Mouse (Mus musculus) liver, embryonic 11.5 days (tissue): ENCODE data around the gene Cux1. TPM values are rescaled to one million over a fixed set of nuclear protein-coding genes. Genes with fewer than 3 reads are reported as not detected.

Experiments
- ATAC-seq: fragments of 200-750 bp; cut with Nextera tagmentation; replicated peaks from 2 replicates; pipeline ENCODE4 v1.8.0; 2017; ENCODE audit warnings: moderate number of reproducible peaks, mild to moderate bottlenecking, moderate TSS enrichment, moderate library complexity; ENCODE audit not compliant: low FRiP score
- DNase-seq: peaks from one replicate; pipeline ENCODE4 v3.0.0-alpha.2; 2017; ENCODE audit warnings: low spot score
- H3K27ac ChIP-seq: fragments of 300-500 bp; sonication (generic); 2 replicates; pipeline ENCODE4 v1.5.1; 2014; ENCODE audit warnings: mild to moderate bottlenecking, low read depth, low read length, control low read depth
- H3K27me3 ChIP-seq: fragments of 300-500 bp; sonication (generic); replicated peaks from 2 replicates; pipeline ENCODE4 v1.6.1; 2014; ENCODE audit warnings: low read length, mixed read lengths; ENCODE audit not compliant: control insufficient read depth, insufficient read depth
- H3K36me3 ChIP-seq: fragments of 300-500 bp; sonication (generic); 2 replicates; pipeline ENCODE4 v1.6.1; 2014; ENCODE audit warnings: mild to moderate bottlenecking, low read length, moderate library complexity, mixed read lengths; ENCODE audit not compliant: control insufficient read depth, insufficient read depth
- H3K4me1 ChIP-seq: fragments of 300-500 bp; sonication (generic); replicated peaks from 2 replicates; pipeline ENCODE4 v1.6.1; 2014; ENCODE audit warnings: low read length, mixed read lengths; ENCODE audit not compliant: control insufficient read depth, insufficient read depth
- H3K4me2 ChIP-seq: fragments of 300-500 bp; sonication (generic); 2 replicates; pipeline ENCODE4 v1.6.1; 2014; ENCODE audit warnings: mild to moderate bottlenecking, control low read depth, moderate library complexity
- H3K4me3 ChIP-seq: fragments of 300-500 bp; sonication (generic); 2 replicates; pipeline ENCODE4 v1.5.1; 2014; ENCODE audit warnings: low read depth, low read length, control low read depth
- H3K9ac ChIP-seq: fragments of 300-500 bp; sonication (generic); 2 replicates; pipeline ENCODE4 v1.6.1; 2014; ENCODE audit warnings: low read depth, low read length, control low read depth
- H3K9me3 ChIP-seq: fragments of 300-500 bp; sonication (generic); 2 replicates; pipeline ENCODE4 v1.6.1; 2016; ENCODE audit warnings: low read length, inconsistent platforms, mixed read lengths; ENCODE audit not compliant: control insufficient read depth
- whole genome bisulfite sequencing: fragments of 180-500 bp; shearing (Covaris S2); extraction: QIAGEN DNeasy Blood & Tissue Kit; methylation state at CpG from one replicate; pipeline ENCODE4 v1.1.7; 2014; 5-methylcytosine and 5-hydroxymethylcytosine counted together
- polyA plus RNA-seq: library from polyadenylated mRNA; unstranded; fragments of >200 nt; fragmentation: Nextera tagmentation; extraction: Ambion mirVana; gene quantifications from 2 replicates; pipeline ENCODE4 v1.2.1, GENCODE M21; 2014

Gene Cux1
- polyA plus RNA-seq, 1 experiment from 2014 or later = 45.8 TPM

GRCm38 (mm10) chr5:136230348-136231035, 336.8 kb downstream of the Cux1 start:
- H3K27me3 ChIP-seq = peaks cover 19% of the 10 kb centered on the region
- 63% methylated on average over 4 of the region's 4 CpGs for WGBS
- ATAC-seq (no peak), DNase-seq (no peak)
- H3K27ac ChIP-seq = no peak overlapping the region
- H3K4me1 ChIP-seq = 0 out of 2 replicates have a peak, but pooled peaks cover 2% of the 10 kb centered on the region
- H3K9me3 ChIP-seq = no peaks in the 10 kb centered on the region
- H3K9ac ChIP-seq = no peak overlapping the region
- H3K36me3 ChIP-seq = no peaks in the 10 kb centered on the region; the same call in 1 of the 2 replicates
- no peak overlapping the region for H3K4me3 ChIP-seq
- H3K4me2 ChIP-seq = no peak overlapping the region

GRCm38 (mm10) chr5:136226246-136226876, 340.9 kb downstream of the Cux1 start:
- WGBS = 46% methylated on average over 7 of the region's 7 CpGs
- no peak for ATAC-seq

GRCm38 (mm10) chr5:136218585-136218984, 348.7 kb downstream of the Cux1 start:
- no peak for ATAC-seq
- Histone ChIP-seq H3K4me3 (no peak overlapping the region), H3K36me3 (no peaks in the 10 kb centered on the region), H3K4me2 (no peak overlapping the region), H3K27ac (no peak overlapping the region), H3K9ac (no peak overlapping the region), H3K27me3 (no peaks in the 10 kb centered on the region), H3K9me3 (no peaks in the 10 kb centered on the region), H3K4me1 (peaks cover 4% of the 10 kb centered on the region)
- 76% methylated on average over 12 of the region's 12 CpGs for WGBS
- DNase-seq = no peak

More at GRCm38 (mm10) chr5:136226246-136226876, 340.9 kb downstream of the Cux1 start:
- no peaks in the 10 kb centered on the region for H3K4me1 ChIP-seq
- no peak for DNase-seq
- H3K27me3 ChIP-seq = peaks cover 3% of the 10 kb centered on the region; the same call in 1 of the 2 replicates
- H3K4me3 ChIP-seq = no peak overlapping the region
- no peak overlapping the region for H3K4me2 ChIP-seq
- H3K27ac ChIP-seq = no peak overlapping the region
- peaks cover 3% of the 10 kb centered on the region; the same call in 1 of the 2 replicates for H3K36me3 ChIP-seq
- H3K9ac ChIP-seq = no peak overlapping the region
- H3K9me3 ChIP-seq = no peaks in the 10 kb centered on the region

GRCm38 (mm10) chr5:136217932-136218381, 349.3 kb downstream of the Cux1 start:
- no peak overlapping the region for H3K4me3 ChIP-seq
- DNase-seq (no peak), ATAC-seq (no peak)
- 40% methylated on average over 4 of the region's 4 CpGs for WGBS
- H3K27me3 ChIP-seq = no peaks in the 10 kb centered on the region
- H3K4me1 ChIP-seq = peaks cover 4% of the 10 kb centered on the region
- no peak overlapping the region for H3K9ac ChIP-seq
- no peaks in the 10 kb centered on the region for H3K9me3 ChIP-seq
- H3K4me2 ChIP-seq = no peak overlapping the region
- H3K36me3 ChIP-seq = no peaks in the 10 kb centered on the region
- no peak overlapping the region for H3K27ac ChIP-seq

GRCm38 (mm10) chr5:136217004-136217665, 350.2 kb downstream of the Cux1 start:
- Histone ChIP-seq H3K4me2 (no peak overlapping the region), H3K36me3 (no peaks in the 10 kb centered on the region), H3K4me1 (peaks cover 4% of the 10 kb centered on the region), H3K27ac (no peak overlapping the region), H3K4me3 (no peak overlapping the region), H3K9me3 (no peaks in the 10 kb centered on the region), H3K9ac (no peak overlapping the region), H3K27me3 (no peaks in the 10 kb centered on the region)
- ATAC-seq (no peak), DNase-seq (no peak)
- WGBS = 71% methylated on average over 18 of the region's 18 CpGs

GRCm38 (mm10) chr5:136215958-136216357, 351.3 kb downstream of the Cux1 start:
- Histone ChIP-seq H3K4me2 (no peak overlapping the region), H3K9me3 (no peaks in the 10 kb centered on the region), H3K9ac (no peak overlapping the region), H3K27ac (no peak overlapping the region), H3K4me1 (peaks cover 4% of the 10 kb centered on the region), H3K36me3 (no peaks in the 10 kb centered on the region), H3K27me3 (no peaks in the 10 kb centered on the region), H3K4me3 (no peak overlapping the region)
- ATAC-seq (no peak), DNase-seq (no peak)
- 92% methylated on average over 5 of the region's 5 CpGs for WGBS

- Histone ChIP-seq H3K9me3 (no peaks in the 10 kb centered on the region), H3K27ac (no peak overlapping the region), H3K27me3 (no peaks in the 10 kb centered on the region), H3K4me2 (no peak overlapping the region), H3K4me1 (peaks cover 4% of the 10 kb centered on the region), H3K9ac (no peak overlapping the region), H3K36me3 (no peaks in the 10 kb centered on the region), H3K4me3 (no peak overlapping the region)
- WGBS = 95% methylated on average over 3 of the region's 3 CpGs
- ATAC-seq = no peak
- no peak for DNase-seq
These were observed 352.1 kb downstream of the Cux1 start for GRCm38 (mm10) chr5:136215211-136215610.

GRCm38 (mm10) chr5:136213716-136214115, 353.6 kb downstream of the Cux1 start:
- H3K9ac ChIP-seq = no peak overlapping the region
- ATAC-seq = no peak
- no peaks in the 10 kb centered on the region for H3K36me3 ChIP-seq
- no peaks in the 10 kb centered on the region for H3K27me3 ChIP-seq
- no peak overlapping the region for H3K4me3 ChIP-seq
- no peak overlapping the region for H3K27ac ChIP-seq
- H3K4me1 ChIP-seq = peaks cover 4% of the 10 kb centered on the region
- 67% methylated on average over 5 of the region's 5 CpGs for WGBS
- no peak overlapping the region for H3K4me2 ChIP-seq
- no peaks in the 10 kb centered on the region for H3K9me3 ChIP-seq
- DNase-seq = no peak
